Mouse (Mus musculus): ENCODE data around the gene Dgcr6.

Gene Dgcr6

GRCm38 (mm10) chr16:18119031-18119730 is 66.5 kb downstream of the Dgcr6 start:
- no peak for DNase-seq (ENCODE audit: low spot score in 2 of 2)
